Mouse (Mus musculus) forebrain, postnatal 0 days (tissue): Measurements from ENCODE around the gene Lif. TPM values are rescaled to one million over a fixed set of nuclear protein-coding genes. Genes with fewer than 3 reads are reported as not detected.

Experiments
- ATAC-seq: fragments of 200-750 bp; cut with Nextera tagmentation; 2 replicates; pipeline ENCODE4 v1.8.0; 2017; ENCODE audit warnings: mild to moderate bottlenecking, moderate library complexity
- DNase-seq: peaks from one replicate; pipeline ENCODE4 v3.0.0-alpha.2; 2015
- H3K27ac ChIP-seq: fragments of 300-500 bp; sonication (generic); 2 replicates; pipeline ENCODE4 v1.5.1; 2014; ENCODE audit warnings: low read depth, mild to moderate bottlenecking, antibody characterized with exemption, low read length, moderate library complexity, mixed read lengths
- H3K27me3 ChIP-seq: fragments of 300-500 bp; sonication (generic); 2 replicates; pipeline ENCODE4 v1.6.1; 2014; ENCODE audit warnings: mild to moderate bottlenecking, low read length, mixed read lengths; ENCODE audit not compliant: insufficient read depth
- H3K36me3 ChIP-seq: fragments of 300-500 bp; sonication (generic); 2 replicates; pipeline ENCODE4 v1.6.1; 2014; ENCODE audit warnings: mild to moderate bottlenecking, moderate library complexity; ENCODE audit not compliant: insufficient read depth
- H3K4me1 ChIP-seq: fragments of 300-500 bp; sonication (generic); 2 replicates; pipeline ENCODE4 v1.6.1; 2014; ENCODE audit warnings: antibody characterized with exemption; ENCODE audit not compliant: insufficient read depth
- H3K4me2 ChIP-seq: fragments of 300-500 bp; sonication (generic); 2 replicates; pipeline ENCODE4 v1.6.1; 2014; ENCODE audit warnings: low read depth, mild to moderate bottlenecking, moderate library complexity
- H3K4me3 ChIP-seq: fragments of 300-500 bp; sonication (generic); 2 replicates; pipeline ENCODE4 v1.5.1; 2014; ENCODE audit warnings: low read depth, low read length, mixed read lengths
- H3K9ac ChIP-seq: fragments of 300-500 bp; sonication (generic); 2 replicates; pipeline ENCODE4 v1.6.1; 2014; ENCODE audit warnings: mild to moderate bottlenecking
- H3K9me3 ChIP-seq: fragments of 300-500 bp; sonication (generic); 2 replicates; pipeline ENCODE4 v1.6.1; 2016; ENCODE audit warnings: low read length
- CTCF ChIP-seq: sonication (generic); IDR thresholded peaks from 2 replicates; pipeline ENCODE4 v1.5.1; 2016; ENCODE audit warnings: antibody characterized with exemption, control low read depth, low read depth
- WGBS: fragments of 180-500 bp; shearing (Covaris S2); extraction: QIAGEN DNeasy Blood & Tissue Kit; methylation state at CpG from one replicate; pipeline ENCODE4 v1.1.7; 2014; 5-methylcytosine and 5-hydroxymethylcytosine counted together
- polyA plus RNA-seq: library from polyadenylated mRNA; unstranded; fragments of >200 nt; fragmentation: Nextera tagmentation; extraction: Ambion mirVana; gene quantifications from 2 replicates; pipeline ENCODE4 v1.2.1, GENCODE M21; 2015
- total RNA-seq: library from RNA; depleted of rRNA; stranded (reverse); fragments of >200 nt; gene quantifications from 2 replicates; pipeline ENCODE4 v1.2.3, GENCODE M21; 2014

The Lif gene
- total and polyA plus RNA-seq, 2 experiments from 2014 or later: 0.22 to 0.43 TPM

DNA sequence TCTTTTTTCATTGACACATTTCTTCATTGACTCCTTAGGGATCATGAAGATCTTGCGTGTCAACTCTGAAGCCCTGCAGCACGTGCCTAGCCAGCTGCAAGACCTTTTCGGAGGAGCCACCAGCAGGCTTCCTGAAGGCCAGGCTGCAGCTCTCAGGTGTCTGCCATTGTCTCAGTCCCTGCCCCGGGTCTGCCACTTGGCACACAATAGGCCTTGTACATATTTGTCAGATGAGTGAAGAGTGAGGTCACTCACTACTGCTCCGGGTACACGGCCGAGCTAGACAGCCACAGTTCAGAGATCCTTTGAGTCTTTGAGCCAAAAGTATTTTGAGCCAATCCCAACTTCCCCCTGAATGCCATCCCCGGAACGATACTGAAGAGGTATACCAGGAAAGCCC, 45.7 kb downstream of the Lif start:
- H3K9ac ChIP-seq: no peak overlapping the region
- H3K27ac ChIP-seq: no peak overlapping the region
- H3K4me3 ChIP-seq: no peak overlapping the region
- DNase-seq (no peak), ATAC-seq (no peak)
- H3K4me2 ChIP-seq: no peak overlapping the region
- H3K36me3 ChIP-seq: no peaks in the 10 kb centered on the region
- H3K27me3 ChIP-seq: no peaks in the 10 kb centered on the region
- TF ChIP-seq CTCF: no peak
- H3K4me1 ChIP-seq: no peaks in the 10 kb centered on the region
- H3K9me3 ChIP-seq: no peaks in the 10 kb centered on the region
- 43% methylated on average over 9 of the region's 9 CpGs for WGBS

DNA sequence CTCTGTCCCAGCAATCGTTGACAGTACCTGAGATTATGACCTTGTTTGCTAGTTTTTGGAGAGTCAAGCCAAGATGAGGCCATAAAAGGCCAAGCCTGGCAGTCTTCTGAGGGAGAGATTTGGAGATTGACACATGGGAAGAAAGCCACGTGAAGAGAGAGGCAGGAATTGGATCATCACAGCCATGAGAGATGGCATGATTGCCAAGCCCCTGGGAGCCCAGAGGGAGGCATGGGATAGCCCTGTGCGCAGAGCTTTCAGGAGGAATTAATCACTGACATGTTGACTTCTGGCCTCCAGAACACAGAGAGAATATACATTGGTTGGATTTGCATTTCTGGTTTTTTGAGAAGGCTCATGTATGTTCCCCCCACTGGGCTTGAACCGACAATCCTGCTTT, 46.8 kb downstream of the Lif start:
- Histone ChIP-seq H3K9me3 (no peaks in the 10 kb centered on the region), H3K4me2 (no peak overlapping the region), H3K4me1 (no peaks in the 10 kb centered on the region), H3K27ac (no peak overlapping the region), H3K9ac (no peak overlapping the region), H3K27me3 (no peaks in the 10 kb centered on the region), H3K4me3 (no peak overlapping the region), H3K36me3 (no peaks in the 10 kb centered on the region)
- ATAC-seq (no peak), DNase-seq (no peak)
- TF ChIP-seq CTCF: no peak
- 60% methylated on average over 4 of the region's 4 CpGs for WGBS

DNA sequence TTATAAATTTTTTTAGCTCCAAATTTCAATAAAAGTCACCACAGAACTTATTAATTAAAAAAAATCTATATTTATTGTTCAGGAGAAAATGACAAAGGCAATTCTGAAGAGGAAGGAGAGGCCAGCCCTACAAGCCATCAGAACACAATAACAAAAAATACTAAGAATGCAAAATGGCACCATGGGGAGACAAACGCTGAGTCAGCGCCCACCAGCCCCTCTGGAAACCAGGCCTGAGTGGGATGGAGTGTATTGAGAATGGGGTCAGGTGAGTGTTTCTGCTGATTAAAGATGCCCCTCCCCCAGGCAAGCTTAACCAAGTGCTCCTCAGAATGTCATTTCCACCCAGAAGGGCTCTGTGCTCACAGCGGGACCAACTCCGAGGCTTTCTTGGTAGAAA, 47.7 kb downstream of the Lif start:
- no peak for DNase-seq
- ATAC-seq: no peak
- H3K27ac ChIP-seq: no peak overlapping the region

DNA sequence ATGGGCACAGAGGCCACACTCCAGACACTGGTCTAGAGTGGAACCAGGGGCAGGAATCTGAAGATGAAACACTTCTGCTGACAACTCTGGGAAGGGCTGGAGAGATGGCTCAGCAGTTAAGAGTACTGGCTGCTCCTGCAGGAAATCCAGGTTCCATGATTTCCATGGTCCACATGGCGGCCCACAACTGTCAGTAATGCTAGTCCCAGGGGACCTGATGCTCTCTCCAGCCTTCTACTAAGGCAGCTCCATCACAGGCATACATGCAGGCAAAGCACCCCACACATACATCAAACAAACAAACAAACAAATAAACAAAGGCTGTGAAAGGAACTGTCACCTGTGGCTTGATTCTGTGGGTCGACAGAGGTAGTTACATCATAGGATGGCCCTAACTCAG, 48.7 kb downstream of the Lif start:
- no peak for DNase-seq
- 79% methylated on average over 2 of the region's 2 CpGs for WGBS
- no peak overlapping the region for H3K27ac ChIP-seq
- no peaks in the 10 kb centered on the region for H3K4me1 ChIP-seq
- H3K27me3 ChIP-seq: no peaks in the 10 kb centered on the region
- no peak overlapping the region for H3K4me2 ChIP-seq
- H3K9ac ChIP-seq: no peak overlapping the region
- no peaks in the 10 kb centered on the region for H3K36me3 ChIP-seq
- H3K9me3 ChIP-seq: no peaks in the 10 kb centered on the region
- H3K4me3 ChIP-seq: no peak overlapping the region
- TF ChIP-seq CTCF: no peak
- no peak for ATAC-seq

More for the DNA sequence above, 47.7 kb downstream of the Lif start:
- H3K27me3 ChIP-seq: no peaks in the 10 kb centered on the region
- no peaks in the 10 kb centered on the region for H3K4me1 ChIP-seq
- TF ChIP-seq CTCF: no peak
- 88% methylated on average over 4 of the region's 4 CpGs for WGBS
- H3K4me2 ChIP-seq: no peak overlapping the region
- H3K9me3 ChIP-seq: no peaks in the 10 kb centered on the region
- H3K4me3 ChIP-seq: no peak overlapping the region
- no peak overlapping the region for H3K9ac ChIP-seq
- no peaks in the 10 kb centered on the region for H3K36me3 ChIP-seq

DNA sequence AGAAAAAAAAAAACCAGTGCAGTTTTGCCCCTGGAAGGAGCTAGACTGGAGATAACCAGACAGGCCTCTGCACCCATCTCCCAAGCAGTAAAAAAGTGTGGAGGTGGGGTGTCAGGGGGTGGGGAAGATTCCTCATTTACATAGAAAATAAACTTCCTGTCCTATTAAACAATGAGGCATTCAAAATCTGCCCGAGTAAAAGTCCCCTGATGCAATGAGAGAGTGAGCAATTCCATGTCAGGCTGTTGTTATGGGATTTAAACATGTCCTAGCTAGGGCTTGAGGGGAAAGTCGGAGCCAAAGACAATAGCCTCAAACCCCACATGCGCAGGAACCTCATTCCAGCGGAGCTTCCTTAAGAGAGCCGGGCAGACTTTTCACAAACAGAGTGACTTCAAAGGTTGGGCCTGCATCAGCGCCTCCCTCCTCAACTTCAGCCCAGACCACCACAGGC, 50.7 kb downstream of the Lif start:
- Histone ChIP-seq H3K4me1 (no peaks in the 10 kb centered on the region), H3K4me3 (no peak overlapping the region), H3K36me3 (no peaks in the 10 kb centered on the region), H3K27ac (no peak overlapping the region), H3K4me2 (no peak overlapping the region), H3K9ac (no peak overlapping the region), H3K27me3 (no peaks in the 10 kb centered on the region), H3K9me3 (no peaks in the 10 kb centered on the region)
- TF ChIP-seq CTCF: no peak
- DNase-seq: no peak
- WGBS: 21% methylated on average over 6 of the region's 6 CpGs
- ATAC-seq: no peak

DNA sequence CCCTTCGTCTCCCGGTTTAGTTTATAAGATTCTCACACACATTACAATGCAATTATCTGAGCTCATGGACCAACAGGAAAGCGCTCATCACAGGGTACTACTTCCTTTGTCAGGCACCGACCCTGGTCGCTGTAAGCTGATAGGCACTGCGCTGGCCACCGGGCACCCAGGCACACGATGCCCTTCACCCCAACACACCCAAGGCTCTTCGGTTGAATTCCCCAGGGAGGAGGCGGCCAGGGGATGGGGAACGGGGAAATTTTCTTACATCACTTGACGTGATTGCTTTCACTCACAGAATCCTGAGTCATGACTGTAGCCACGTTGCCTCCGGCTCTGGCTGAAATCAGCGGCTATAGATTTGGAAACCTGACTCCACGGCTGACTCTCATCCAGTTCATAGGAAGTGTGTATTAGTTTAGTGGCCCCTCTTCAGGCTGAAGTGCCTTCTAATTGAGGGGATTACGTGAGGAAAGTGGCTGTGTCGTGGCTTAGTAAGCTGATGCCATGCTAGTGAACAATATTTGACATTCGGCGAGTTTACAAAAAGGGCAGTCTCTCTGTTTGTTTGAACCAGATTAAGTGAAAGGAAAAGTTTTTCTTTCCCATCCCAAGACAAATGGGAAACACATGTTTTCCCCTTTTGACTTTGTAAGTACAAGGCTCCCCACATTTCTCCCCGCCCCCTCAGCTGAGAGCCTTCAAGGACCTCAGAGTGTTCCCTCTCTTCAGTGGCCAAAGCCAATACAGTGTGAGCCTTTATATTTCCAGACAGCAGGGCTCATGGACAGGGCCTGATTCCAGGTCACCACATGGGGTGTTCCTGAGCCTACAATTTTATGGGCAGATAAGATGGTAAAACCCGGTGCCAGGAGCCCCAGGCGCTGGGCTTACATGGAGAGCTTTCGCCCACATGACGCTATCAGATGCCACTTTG, 51.4 kb downstream of the Lif start:
- 40% methylated on average over 25 of the region's 25 CpGs for WGBS
- Histone ChIP-seq H3K9me3 (no peaks in the 10 kb centered on the region), H3K27ac (no peak overlapping the region; the same call in 1 of the 2 replicates), H3K4me1 (no peaks in the 10 kb centered on the region), H3K36me3 (no peaks in the 10 kb centered on the region), H3K4me3 (no peak overlapping the region), H3K27me3 (no peaks in the 10 kb centered on the region), H3K4me2 (no peak overlapping the region), H3K9ac (no peak overlapping the region)
- no peak; the same call in 1 of the 2 replicates for ATAC-seq
- no peak for DNase-seq
- no peak for TF ChIP-seq CTCF

DNA sequence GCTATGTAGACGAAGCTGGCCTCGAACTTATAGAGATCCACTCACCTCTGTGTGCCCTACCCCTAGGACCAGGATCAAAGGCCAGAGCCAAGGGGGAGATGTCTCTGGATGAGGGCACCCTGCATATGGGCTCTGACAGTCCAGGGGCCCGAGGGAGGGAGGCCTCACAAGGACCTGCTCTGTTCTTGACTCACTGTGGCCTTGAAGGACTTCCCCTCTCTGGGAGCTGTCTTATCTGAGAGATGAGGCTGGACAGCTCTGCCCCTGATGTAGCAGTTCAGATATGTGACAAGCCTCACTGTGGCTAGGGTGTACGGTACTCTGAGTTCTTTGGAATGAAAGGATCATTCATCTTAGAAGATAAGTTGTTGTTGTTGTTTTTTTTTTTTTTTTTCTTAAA, 52.3 kb downstream of the Lif start:
- no peak for TF ChIP-seq CTCF
- no peaks in the 10 kb centered on the region for H3K36me3 ChIP-seq

More for the DNA sequence above, 52.3 kb downstream of the Lif start:
- Histone ChIP-seq H3K27ac (no peak overlapping the region), H3K4me2 (no peak overlapping the region), H3K27me3 (no peaks in the 10 kb centered on the region), H3K9ac (no peak overlapping the region), H3K9me3 (no peaks in the 10 kb centered on the region), H3K4me3 (no peak overlapping the region), H3K4me1 (no peaks in the 10 kb centered on the region)
- DNase-seq (no peak), ATAC-seq (no peak)
- WGBS: 89% methylated on average over 4 of the region's 4 CpGs
